Mouse (Mus musculus): ENCODE measurements at regions not wholly inside any gene's neighbourhood (a gene's known extent, or its start where the extent isn't known, plus 50 kb on each side); places are given as distances from the start of the nearest gene placed in this dataset.
"Not testable (repeated sequence)": the region's sequence is repeated elsewhere in the genome, so short reads cannot be mapped to it uniquely, and the experiment has no call there.

GRCm38 (mm10) chr6:101874894-101875293 lies 497.2 kb upstream of the Pdzrn3 start:
- no peak for DNase-seq (ENCODE audit: low spot score)

- no peak for DNase-seq (ENCODE audit: low spot score)
Observed at GRCm38 (mm10) chr6:101858895-101859294, 481.2 kb upstream of the Pdzrn3 start.

- no peak for DNase-seq (ENCODE audit: low spot score)
Observed at GRCm38 (mm10) chr6:101840695-101841094, 463.0 kb upstream of the Pdzrn3 start.

- no peak for DNase-seq (ENCODE audit: low spot score)
Observed at GRCm38 (mm10) chr6:101837563-101837962, 459.9 kb upstream of the Pdzrn3 start.

- no peak for DNase-seq (ENCODE audit: low spot score)
Observed at GRCm38 (mm10) chr6:101793986-101794385, 416.3 kb upstream of the Pdzrn3 start.

- no peak for DNase-seq (ENCODE audit: low spot score)
Observed at GRCm38 (mm10) chr6:101777864-101778263, 400.2 kb upstream of the Pdzrn3 start.

- DNase-seq (ENCODE audit: low spot score), result no peak
Observed at GRCm38 (mm10) chr6:101773151-101773550, 395.5 kb upstream of the Pdzrn3 start.

GRCm38 (mm10) chr6:101735107-101735506 lies 357.4 kb upstream of the Pdzrn3 start:
- DNase-seq (ENCODE audit: low spot score), result no peak

GRCm38 (mm10) chr6:101720513-101720912 lies 342.8 kb upstream of the Pdzrn3 start:
- no peak for DNase-seq (ENCODE audit: low spot score)

GRCm38 (mm10) chr6:101689684-101690083 lies 312.0 kb upstream of the Pdzrn3 start:
- DNase-seq (ENCODE audit: low spot score), result no peak

GRCm38 (mm10) chr6:101686578-101686977 lies 308.9 kb upstream of the Pdzrn3 start:
- no peak for DNase-seq (ENCODE audit: low spot score)

GRCm38 (mm10) chr6:101685734-101686133 lies 308.0 kb upstream of the Pdzrn3 start:
- no peak for DNase-seq (ENCODE audit: low spot score)

GRCm38 (mm10) chr6:101684390-101684789 lies 306.7 kb upstream of the Pdzrn3 start:
- DNase-seq (ENCODE audit: low spot score), result peak; percentile 26

GRCm38 (mm10) chr6:101674846-101675245 lies 297.1 kb upstream of the Pdzrn3 start:
- no peak for DNase-seq (ENCODE audit: low spot score)

GRCm38 (mm10) chr6:101670770-101671169 lies 293.1 kb upstream of the Pdzrn3 start:
- no peak for DNase-seq (ENCODE audit: low spot score)

GRCm38 (mm10) chr6:101669118-101669845 lies 291.6 kb upstream of the Pdzrn3 start:
- no peak for DNase-seq (ENCODE audit: low spot score)

GRCm38 (mm10) chr6:101654351-101654750 lies 276.7 kb upstream of the Pdzrn3 start:
- DNase-seq (ENCODE audit: low spot score), result no peak

GRCm38 (mm10) chr6:101650348-101650747 lies 272.7 kb upstream of the Pdzrn3 start:
- DNase-seq (ENCODE audit: low spot score), result not testable (repeated sequence)

GRCm38 (mm10) chr6:101617295-101617694 lies 239.6 kb upstream of the Pdzrn3 start:
- DNase-seq (ENCODE audit: low spot score), result no peak

GRCm38 (mm10) chr6:101616776-101617175 lies 239.1 kb upstream of the Pdzrn3 start:
- DNase-seq (ENCODE audit: low spot score), result no peak

- DNase-seq (ENCODE audit: low spot score), result no peak
Observed at GRCm38 (mm10) chr6:101609015-101609414, 231.3 kb upstream of the Pdzrn3 start.

GRCm38 (mm10) chr6:101603083-101603482 lies 225.4 kb upstream of the Pdzrn3 start:
- DNase-seq (ENCODE audit: low spot score), result no peak

GRCm38 (mm10) chr6:101596995-101597394 lies 219.3 kb upstream of the Pdzrn3 start:
- no peak for DNase-seq (ENCODE audit: low spot score)
